Mouse (Mus musculus): ENCODE results near the gene Tob2. TPM values are rescaled to one million over a fixed set of nuclear protein-coding genes. Genes with fewer than 3 reads are reported as not detected.

Tob2 gene
- polyA plus RNA-seq, 1 experiment from 2014 or later, result 14.3 TPM

GRCm38 (mm10) chr15:81836966-81837920 lies 21.4 kb downstream of the Tob2 start:
- Histone ChIP-seq H3K79me2 (ENCODE audit: inconsistent target) (no peaks in the 10 kb centered on the region), H3K36me3 (ENCODE audit: inconsistent target) (no peaks in the 10 kb centered on the region), H3K27ac (0 out of 2 replicates have a peak overlapping the region, but pooled peaks have one; percentile 55), H3K4me3 (ENCODE audit: inconsistent target) (no peak overlapping the region)
- WGBS (ENCODE audit: missing documents), result 64% methylated on average over 7 of the region's 7 CpGs

GRCm38 (mm10) chr15:81836124-81836821 lies 22.3 kb downstream of the Tob2 start:
- 2% methylated on average over 33 of the region's 33 CpGs for WGBS (ENCODE audit: missing documents)
- H3K79me2 ChIP-seq (ENCODE audit: inconsistent target), result no peaks in the 10 kb centered on the region
- H3K4me3 ChIP-seq (ENCODE audit: inconsistent target), result peak overlapping the region; percentile 33
- H3K36me3 ChIP-seq (ENCODE audit: inconsistent target), result no peaks in the 10 kb centered on the region
- H3K27ac ChIP-seq, result peak overlapping the region; percentile 55

GRCm38 (mm10) chr15:81835007-81835880 lies 23.4 kb downstream of the Tob2 start:
- H3K4me3 ChIP-seq (ENCODE audit: inconsistent target), result no peak overlapping the region
- H3K79me2 ChIP-seq (ENCODE audit: inconsistent target), result no peaks in the 10 kb centered on the region
- H3K36me3 ChIP-seq (ENCODE audit: inconsistent target), result no peaks in the 10 kb centered on the region
- no peak overlapping the region for H3K27ac ChIP-seq
- WGBS (ENCODE audit: missing documents), result 86% methylated on average over 10 of the region's 10 CpGs

GRCm38 (mm10) chr15:81834171-81834841 lies 24.3 kb downstream of the Tob2 start:
- Histone ChIP-seq H3K79me2 (ENCODE audit: inconsistent target) (no peaks in the 10 kb centered on the region), H3K4me3 (ENCODE audit: inconsistent target) (no peak overlapping the region), H3K27ac (no peak overlapping the region), H3K36me3 (ENCODE audit: inconsistent target) (no peaks in the 10 kb centered on the region)
- WGBS (ENCODE audit: missing documents), result 90% methylated on average over 3 of the region's 3 CpGs

- Histone ChIP-seq H3K27ac (no peak overlapping the region), H3K79me2 (ENCODE audit: inconsistent target) (no peaks in the 10 kb centered on the region), H3K4me3 (ENCODE audit: inconsistent target) (no peak overlapping the region), H3K36me3 (ENCODE audit: inconsistent target) (no peaks in the 10 kb centered on the region)
- WGBS (ENCODE audit: missing documents), result 95% methylated on average over 4 of the region's 4 CpGs
Observed at GRCm38 (mm10) chr15:81833481-81833880, 25.1 kb downstream of the Tob2 start.

- Histone ChIP-seq H3K79me2 (ENCODE audit: inconsistent target) (no peaks in the 10 kb centered on the region), H3K27ac (no peak overlapping the region), H3K36me3 (ENCODE audit: inconsistent target) (no peaks in the 10 kb centered on the region), H3K4me3 (ENCODE audit: inconsistent target) (no peak overlapping the region)
- WGBS (ENCODE audit: missing documents), result 65% methylated on average over 3 of the region's 3 CpGs
Observed at GRCm38 (mm10) chr15:81832219-81832618, 26.4 kb downstream of the Tob2 start.

GRCm38 (mm10) chr15:81831136-81831825 lies 27.3 kb downstream of the Tob2 start:
- Histone ChIP-seq H3K79me2 (ENCODE audit: inconsistent target) (no peaks in the 10 kb centered on the region), H3K27ac (no peak overlapping the region), H3K36me3 (ENCODE audit: inconsistent target) (peaks cover 4% of the 10 kb centered on the region; the same call in 1 of the 2 replicates), H3K4me3 (ENCODE audit: inconsistent target) (no peak overlapping the region)
- 21% methylated on average over 24 of the region's 24 CpGs for WGBS (ENCODE audit: missing documents)

GRCm38 (mm10) chr15:81830530-81830929 lies 28.1 kb downstream of the Tob2 start:
- peaks cover 10% of the 10 kb centered on the region; the same call in 1 of the 2 replicates for H3K36me3 ChIP-seq (ENCODE audit: inconsistent target)
- no peak overlapping the region for H3K27ac ChIP-seq
- H3K79me2 ChIP-seq (ENCODE audit: inconsistent target), result no peaks in the 10 kb centered on the region
- no peak overlapping the region for H3K4me3 ChIP-seq (ENCODE audit: inconsistent target)
- WGBS (ENCODE audit: missing documents), result 93% methylated on average over 4 of the region's 4 CpGs

- WGBS (ENCODE audit: missing documents), result 86% methylated on average over 2 of the region's 2 CpGs
- no peak overlapping the region for H3K27ac ChIP-seq
Observed at GRCm38 (mm10) chr15:81829208-81829580, 29.4 kb downstream of the Tob2 start.

GRCm38 (mm10) chr15:81828426-81829207 lies 30.0 kb downstream of the Tob2 start:
- Histone ChIP-seq H3K27ac (no peak overlapping the region), H3K4me3 (ENCODE audit: inconsistent target) (no peak overlapping the region), H3K79me2 (ENCODE audit: inconsistent target) (no peaks in the 10 kb centered on the region), H3K36me3 (ENCODE audit: inconsistent target) (peaks cover 29% of the 10 kb centered on the region)
- 78% methylated on average over 7 of the region's 7 CpGs for WGBS (ENCODE audit: missing documents)

More at GRCm38 (mm10) chr15:81829208-81829580, 29.4 kb downstream of the Tob2 start:
- H3K79me2 ChIP-seq (ENCODE audit: inconsistent target), result no peaks in the 10 kb centered on the region
- H3K4me3 ChIP-seq (ENCODE audit: inconsistent target), result no peak overlapping the region
- peaks cover 23% of the 10 kb centered on the region for H3K36me3 ChIP-seq (ENCODE audit: inconsistent target)

- WGBS (ENCODE audit: missing documents), result 90% methylated on average over 3 of the region's 3 CpGs
- Histone ChIP-seq H3K4me3 (ENCODE audit: inconsistent target) (no peak overlapping the region), H3K79me2 (ENCODE audit: inconsistent target) (no peaks in the 10 kb centered on the region), H3K27ac (no peak overlapping the region), H3K36me3 (ENCODE audit: inconsistent target) (peaks cover 52% of the 10 kb centered on the region)
Observed at GRCm38 (mm10) chr15:81824832-81825231, 33.8 kb downstream of the Tob2 start.

GRCm38 (mm10) chr15:81822631-81823030 lies 36.0 kb downstream of the Tob2 start:
- WGBS (ENCODE audit: missing documents), result 98% methylated on average over 3 of the region's 3 CpGs
- Histone ChIP-seq H3K4me3 (ENCODE audit: inconsistent target) (no peak overlapping the region), H3K27ac (no peak overlapping the region), H3K79me2 (ENCODE audit: inconsistent target) (no peaks in the 10 kb centered on the region), H3K36me3 (ENCODE audit: inconsistent target) (peaks cover 52% of the 10 kb centered on the region)

GRCm38 (mm10) chr15:81818404-81818803 lies 40.2 kb downstream of the Tob2 start:
- Histone ChIP-seq H3K36me3 (ENCODE audit: inconsistent target) (peaks cover 41% of the 10 kb centered on the region), H3K79me2 (ENCODE audit: inconsistent target) (peaks cover 11% of the 10 kb centered on the region; the same call in 1 of the 2 replicates), H3K4me3 (ENCODE audit: inconsistent target) (no peak overlapping the region), H3K27ac (no peak overlapping the region)
- 95% methylated on average over 2 of the region's 3 CpGs for WGBS (ENCODE audit: missing documents)
